Mouse (Mus musculus) heart, postnatal 0 days (tissue): ENCODE measurements around the gene Mill2. TPM values are rescaled to one million over a fixed set of nuclear protein-coding genes. Genes with fewer than 3 reads are reported as not detected.
A peak's percentile ranks its signal among the peaks of the same experiment; 100 is the strongest.

ENCODE experiments used
- ATAC-seq: fragments of 200-750 bp; cut with Nextera tagmentation; 2 replicates; pipeline ENCODE4 v1.8.0; 2017; ENCODE audit warnings: low read depth, moderate number of reproducible peaks, moderate library complexity; ENCODE audit not compliant: insufficient read depth
- DNase-seq: peaks from one replicate; pipeline ENCODE4 v3.0.0-alpha.2; 2016; ENCODE audit warnings: low spot score
- H3K27ac ChIP-seq: fragments of 300-500 bp; sonication (generic); 2 replicates; pipeline ENCODE4 v1.5.1; 2014; ENCODE audit warnings: low read depth, mild to moderate bottlenecking
- H3K27me3 ChIP-seq: fragments of 300-500 bp; sonication (generic); 2 replicates; pipeline ENCODE4 v1.6.1; 2014; ENCODE audit warnings: low read length, mixed read lengths; ENCODE audit not compliant: control insufficient read depth, insufficient read depth
- H3K36me3 ChIP-seq: fragments of 300-500 bp; sonication (generic); replicated peaks from 2 replicates; pipeline ENCODE4 v1.6.1; 2014; ENCODE audit warnings: low read length, mixed read lengths; ENCODE audit not compliant: control insufficient read depth, insufficient read depth
- H3K4me1 ChIP-seq: fragments of 300-500 bp; sonication (generic); 2 replicates; pipeline ENCODE4 v1.6.1; 2014; ENCODE audit warnings: antibody characterized with exemption; ENCODE audit not compliant: control insufficient read depth, insufficient read depth
- H3K4me2 ChIP-seq: fragments of 300-500 bp; sonication (generic); 2 replicates; pipeline ENCODE4 v1.6.1; 2014; ENCODE audit warnings: low read depth, mild to moderate bottlenecking, low read length, moderate library complexity
- H3K4me3 ChIP-seq: fragments of 300-500 bp; sonication (generic); 2 replicates; pipeline ENCODE4 v1.5.1; 2014; ENCODE audit warnings: low read depth, low read length
- H3K9ac ChIP-seq: fragments of 300-500 bp; sonication (generic); replicated peaks from 2 replicates; pipeline ENCODE4 v1.6.1; 2014; ENCODE audit warnings: low read depth, low read length, mixed read lengths
- H3K9me3 ChIP-seq: fragments of 300-500 bp; sonication (generic); replicated peaks from 2 replicates; pipeline ENCODE4 v1.6.1; 2016; ENCODE audit warnings: low read length; ENCODE audit not compliant: control insufficient read depth
- CTCF ChIP-seq: IDR thresholded peaks from 2 replicates; pipeline ENCODE4 v1.5.1; 2016; ENCODE audit warnings: antibody characterized with exemption, control low read depth, low read depth
- EP300 ChIP-seq: IDR thresholded peaks from 2 replicates; pipeline ENCODE4 v1.6.1; 2016; ENCODE audit warnings: antibody characterized with exemption, low read depth
- WGBS: fragments of 180-500 bp; shearing (Covaris S2); extraction: QIAGEN DNeasy Blood & Tissue Kit; methylation state at CpG from one replicate; pipeline ENCODE4 v1.1.7; 2014; 5-methylcytosine and 5-hydroxymethylcytosine counted together
- polyA plus RNA-seq: library from polyadenylated mRNA; unstranded; fragments of >200 nt; fragmentation: Nextera tagmentation; extraction: Ambion mirVana; gene quantifications from 2 replicates; pipeline ENCODE4 v1.2.1, GENCODE M21; 2015
- total RNA-seq: library from RNA; depleted of rRNA; stranded (reverse); fragments of >200 nt; gene quantifications from 2 replicates; pipeline ENCODE4 v1.2.3, GENCODE M21; 2014; ENCODE audit warnings: low replicate concordance; rRNA removed

Gene Mill2
- total and polyA plus RNA-seq, 2 experiments from 2014 or later, result 0.34 to 0.86 TPM

- no peak for ATAC-seq
- Histone ChIP-seq H3K27ac (no peak overlapping the region), H3K4me2 (no peak overlapping the region), H3K4me3 (no peak overlapping the region), H3K9ac (no peak overlapping the region), H3K36me3 (peaks cover 53% of the 10 kb centered on the region), H3K9me3 (no peaks in the 10 kb centered on the region), H3K27me3 (no peaks in the 10 kb centered on the region), H3K4me1 (no peaks in the 10 kb centered on the region)
- TF ChIP-seq EP300, result no peak
- no peak for TF ChIP-seq CTCF
- WGBS, result 94% methylated on average over 2 of the region's 2 CpGs
- no peak for DNase-seq
Measured at GRCm38 (mm10) chr7:18900513-18900912, 60.7 kb downstream of the Mill2 start.

- H3K27me3 ChIP-seq, result no peaks in the 10 kb centered on the region
- TF ChIP-seq CTCF, result no peak
- no peak for TF ChIP-seq EP300
- ATAC-seq, result no peak
- no peak for DNase-seq
- no peak overlapping the region for H3K9ac ChIP-seq
- H3K4me3 ChIP-seq, result no peak overlapping the region
- H3K27ac ChIP-seq, result no peak overlapping the region
- 56% methylated on average over 3 of the region's 3 CpGs for WGBS
- peaks cover 58% of the 10 kb centered on the region for H3K36me3 ChIP-seq
- no peaks in the 10 kb centered on the region for H3K4me1 ChIP-seq
- no peaks in the 10 kb centered on the region for H3K9me3 ChIP-seq
- H3K4me2 ChIP-seq, result no peak overlapping the region
Measured at GRCm38 (mm10) chr7:18902486-18902885, 62.7 kb downstream of the Mill2 start.

- no peaks in the 10 kb centered on the region for H3K9me3 ChIP-seq
- no peak overlapping the region for H3K4me3 ChIP-seq
- TF ChIP-seq EP300, result no peak
- TF ChIP-seq CTCF, result no peak
- no peak overlapping the region for H3K9ac ChIP-seq
- no peak overlapping the region for H3K4me2 ChIP-seq
- DNase-seq (no peak), ATAC-seq (no peak)
- 82% methylated on average over 3 of the region's 3 CpGs for WGBS
- peaks cover 35% of the 10 kb centered on the region; the same call in 1 of the 2 replicates for H3K36me3 ChIP-seq
- H3K27me3 ChIP-seq, result no peaks in the 10 kb centered on the region
- H3K27ac ChIP-seq, result no peak overlapping the region
- peaks cover 8% of the 10 kb centered on the region; the same call in 1 of the 2 replicates for H3K4me1 ChIP-seq
Measured at GRCm38 (mm10) chr7:18904971-18905370, 65.2 kb downstream of the Mill2 start.

- no peaks in the 10 kb centered on the region for H3K9me3 ChIP-seq
- peak overlapping the region; percentile 67 for H3K4me2 ChIP-seq
- H3K27ac ChIP-seq, result no peak overlapping the region
Measured at GRCm38 (mm10) chr7:18909797-18910196, 70.0 kb downstream of the Mill2 start.

GRCm38 (mm10) chr7:18910241-18910831 is 70.6 kb downstream of the Mill2 start, which contains the start of gene Ccdc61:
Gene Ccdc61 (minus strand): TSS chr7:18910415.
- 0% methylated on average over 33 of the region's 33 CpGs for WGBS
- H3K4me3 ChIP-seq, result peak within 1 kb of the TSS; percentile 78
- no peak within 1 kb of the TSS for H3K27ac ChIP-seq
- DNase-seq, result peak; percentile 99
- H3K27me3 ChIP-seq, result no peaks in the 10 kb centered on the region
- TF ChIP-seq CTCF (no peak), EP300 (peak; percentile 75)
- H3K9ac ChIP-seq, result peak within 1 kb of the TSS; percentile 57
- peak within 1 kb of the TSS; percentile 67 for H3K4me2 ChIP-seq
- peaks cover 11% of the 10 kb centered on the region; the same call in 1 of the 2 replicates for H3K4me1 ChIP-seq
- peak; percentile 99 for ATAC-seq
- 0 out of 2 replicates have a peak, but pooled peaks cover 5% of the 10 kb centered on the region for H3K36me3 ChIP-seq
- no peaks in the 10 kb centered on the region for H3K9me3 ChIP-seq

More at GRCm38 (mm10) chr7:18909797-18910196, 70.0 kb downstream of the Mill2 start:
- ATAC-seq, result no peak
- no peaks in the 10 kb centered on the region for H3K27me3 ChIP-seq
- DNase-seq, result peak; percentile 5
- 0 out of 2 replicates have a peak, but pooled peaks cover 5% of the 10 kb centered on the region for H3K36me3 ChIP-seq
- WGBS, result 4% methylated on average over 17 of the region's 17 CpGs
- peak overlapping the region; percentile 57 for H3K9ac ChIP-seq
- TF ChIP-seq EP300 (no peak), CTCF (no peak)
- H3K4me3 ChIP-seq, result peak overlapping the region; percentile 78
- H3K4me1 ChIP-seq, result peaks cover 11% of the 10 kb centered on the region; the same call in 1 of the 2 replicates

Other genes starting within 250 kb of the Mill2 start
- not detected in 2 replicates for gene Psg23, start 223.5 kb upstream of the Mill2 start, total RNA-seq
- gene Psg23, start 223.5 kb upstream of the Mill2 start, polyA plus RNA-seq, result not detected in 2 replicates
- gene Psg21, start 183.2 kb upstream of the Mill2 start, total RNA-seq, result not detected in 2 replicates
- not detected in 2 replicates for gene Psg21, start 183.2 kb upstream of the Mill2 start, polyA plus RNA-seq
- not detected in 2 replicates for gene Psg20, start 153.8 kb upstream of the Mill2 start, total RNA-seq
- not detected in 2 replicates for gene Psg20, start 153.8 kb upstream of the Mill2 start, polyA plus RNA-seq
- gene Psg22, start 121.9 kb upstream of the Mill2 start, total RNA-seq, result not detected in 2 replicates
- 0.05 TPM in 1 of 2 replicates, not detected in the other for gene Psg22, start 121.9 kb upstream of the Mill2 start, polyA plus RNA-seq
- gene Psg19, start 41.4 kb upstream of the Mill2 start, total RNA-seq, result not detected in 2 replicates
- gene Psg19, start 41.4 kb upstream of the Mill2 start, polyA plus RNA-seq, result not detected in 2 replicates
- not detected in 2 replicates for gene Psg17, start 18.4 kb upstream of the Mill2 start, total RNA-seq
- not detected in 2 replicates for gene Psg17, start 18.4 kb upstream of the Mill2 start, polyA plus RNA-seq
- 1.4 TPM in 1 of 2 replicates, not detected in the other for gene Pglyrp1, start 31.4 kb downstream of the Mill2 start, total RNA-seq
- 1.8 and 6.9 TPM in 2 replicates for gene Pglyrp1, start 31.4 kb downstream of the Mill2 start, polyA plus RNA-seq
- 26.9 and 30.9 TPM in 2 replicates for gene Ccdc61, start 70.4 kb downstream of the Mill2 start, total RNA-seq
- 12.7 and 15.5 TPM in 2 replicates for gene Ccdc61, start 70.4 kb downstream of the Mill2 start, polyA plus RNA-seq
- gene Nova2, start 85.9 kb downstream of the Mill2 start, total RNA-seq, result 0.61 and 1.3 TPM in 2 replicates
- 0.37 and 0.41 TPM in 2 replicates for gene Nova2, start 85.9 kb downstream of the Mill2 start, polyA plus RNA-seq
- not detected in 2 replicates for gene Nanos2, start 147.4 kb downstream of the Mill2 start, total RNA-seq
- gene Nanos2, start 147.4 kb downstream of the Mill2 start, polyA plus RNA-seq, result not detected in 2 replicates
- gene Mypop, start 151.3 kb downstream of the Mill2 start, total RNA-seq, result 0.08 and 0.34 TPM in 2 replicates
- gene Mypop, start 151.3 kb downstream of the Mill2 start, polyA plus RNA-seq, result 0.79 and 1.2 TPM in 2 replicates
- 50.0 and 51.3 TPM in 2 replicates for gene Irf2bp1, start 164.1 kb downstream of the Mill2 start, total RNA-seq
- 7.1 and 7.3 TPM in 2 replicates for gene Irf2bp1, start 164.1 kb downstream of the Mill2 start, polyA plus RNA-seq
- gene Foxa3, start 183.6 kb downstream of the Mill2 start, total RNA-seq, result not detected in 2 replicates
- gene Foxa3, start 183.6 kb downstream of the Mill2 start, polyA plus RNA-seq, result 0.11 TPM in 1 of 2 replicates, not detected in the other
- 68.8 and 72.0 TPM in 2 replicates for gene Sympk, start 184.4 kb downstream of the Mill2 start, total RNA-seq
- gene Sympk, start 184.4 kb downstream of the Mill2 start, polyA plus RNA-seq, result 14.6 and 16.7 TPM in 2 replicates
- not detected in 2 replicates for gene Rsph6a, start 214.7 kb downstream of the Mill2 start, total RNA-seq
- not detected in 2 replicates for gene Rsph6a, start 214.7 kb downstream of the Mill2 start, polyA plus RNA-seq
- 71.6 and 76.4 TPM in 2 replicates for gene Dmwd, start 236.3 kb downstream of the Mill2 start, total RNA-seq
- 10.6 and 10.9 TPM in 2 replicates for gene Dmwd, start 236.3 kb downstream of the Mill2 start, polyA plus RNA-seq
- 184 and 253 TPM in 2 replicates for gene Dmpk, start 243.9 kb downstream of the Mill2 start, total RNA-seq
- 97.0 and 98.5 TPM in 2 replicates for gene Dmpk, start 243.9 kb downstream of the Mill2 start, polyA plus RNA-seq